Mouse (Mus musculus): Measurements from ENCODE around the gene Sdhb.

DNA sequence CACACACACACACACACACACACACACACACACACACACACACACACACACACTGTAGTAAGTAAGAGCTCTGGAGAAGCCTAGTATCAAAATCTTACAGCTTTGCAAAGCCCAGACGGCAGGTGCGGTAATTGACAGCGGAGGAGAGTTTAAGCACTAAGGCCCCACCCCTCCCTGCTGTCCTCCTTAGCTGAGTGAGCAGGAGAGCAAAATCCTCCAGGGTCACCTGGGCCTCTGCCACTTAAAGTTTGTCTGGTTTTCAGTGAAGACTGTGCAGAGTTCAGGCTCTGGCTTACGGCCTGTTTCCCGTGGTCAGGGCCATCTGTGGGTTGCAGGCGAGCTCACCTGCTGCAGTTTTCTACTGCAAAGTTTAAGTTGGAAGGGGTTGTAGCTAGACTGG lies 12.5 kb upstream of the Sdhb start:
- TF ChIP-seq CTCF (IDR thresholded peaks at IDR 0.05 in 2 of 3, conservative IDR thresholded peaks at IDR 0.05 in 1 of 3; ENCODE audit: control insufficient read depth in 1 of 3, insufficient read depth in 1 of 3, low read depth in 2 of 3, low read length in 3 of 3, poor library complexity in 1 of 3, severe bottlenecking in 1 of 3) (no peak), ETS1 (IDR thresholded peaks at IDR 0.05; ENCODE audit: low read depth, low read length) (no peak), JUND (IDR thresholded peaks at IDR 0.05; ENCODE audit: low read depth, low read length) (no peak), E2F4 (IDR thresholded peaks at IDR 0.05; ENCODE audit: borderline replicate concordance, low read depth, low read length) (no peak)
